14 mouse cellular contexts compared by ENCODE assay signal in the genomic region with DNA sequence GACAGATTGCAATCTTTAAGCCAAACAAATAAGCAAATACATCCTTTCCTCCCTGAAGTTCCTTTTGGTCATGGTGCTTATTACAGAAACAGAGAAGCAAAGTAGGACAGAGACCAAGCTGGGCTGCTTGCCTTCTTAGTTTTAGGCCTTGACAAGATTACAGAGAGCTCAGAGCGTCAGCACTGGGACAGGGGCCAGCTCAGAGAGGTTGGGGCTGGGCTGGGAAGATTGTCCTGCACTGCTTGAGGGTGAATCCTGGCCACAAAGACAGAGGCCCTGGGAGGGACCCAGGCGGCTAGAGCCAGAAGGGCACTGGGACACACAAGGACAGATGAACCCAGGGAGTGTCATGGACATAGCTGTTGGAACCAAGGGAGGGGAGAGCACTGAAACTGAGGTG. TPM values are rescaled to one million over a fixed set of nuclear protein-coding genes. Genes with fewer than 3 reads are reported as not detected.
DNase-seq lines count a peak whose midpoint lies in the region; ATAC-seq lines count a peak whose summit lies in the region.
"Had no signal": no experiment of that assay in that cellular context is flagged by ENCODE, and none has a peak within 500 bp of the region (broad histone marks: within the 10 kb centered on the region; RNA-seq: fewer than 3 reads in every experiment).

No protein-coding gene starts in this region.

- H3K9me3 ChIP-seq in kidney, embryonic 16.5 days (ENCODE audit: low read length): no peaks in the 10 kb centered on the region
- H3K9me3 ChIP-seq: limb, embryonic 15.5 days had no signal

- intact Hi-C loops in left cerebral cortex, postnatal 25 days (cut with DNase I): no loop called here

- 61% methylated on average over 2 of the region's 2 CpGs for WGBS in kidney, embryonic 16.5 days

- no peak for ATAC-seq in kidney, embryonic 16.5 days (ENCODE audit: low FRiP score, low TSS enrichment)
- ATAC-seq in erythroid progenitor cell, adult 5-6 weeks (replicated peaks; ENCODE audit: low FRiP score, poor library complexity, severe bottlenecking): no peak

- peak; percentile 72 for DNase-seq in kidney, postnatal 10 days
- peak; percentile 91 to 95 for DNase-seq in adrenal gland, adult (ENCODE audit: inconsistent age in 2 of 2, low spot score in 1 of 2)
- DNase-seq in gastrocnemius, adult 8-10 months (ENCODE audit: low spot score in 2 of 2): peak; percentile 28 to 36
- peak; percentile 33 for DNase-seq in lung, postnatal 14 days
- no peak for DNase-seq in left cerebral cortex, postnatal 25 days (ENCODE audit: low spot score in 2 of 2)
- DNase-seq in right cerebral cortex, adult 18-20 months: no peak
- DNase-seq: cerebellum, adult 2 months; thymus, adult 18-20 months had no signal

- H3K4me2 ChIP-seq in kidney, embryonic 16.5 days (replicated peaks; ENCODE audit: low read depth, low read length): no peak overlapping the region
- H3K4me2 ChIP-seq: limb, embryonic 15.5 days; midbrain, embryonic 11.5 days had no signal

- H3K4me3 ChIP-seq in kidney, embryonic 16.5 days (ENCODE audit: low read length): no peak overlapping the region
- H3K4me3 ChIP-seq: layer of hippocampus, adult 2 months; limb, embryonic 15.5 days had no signal

- no peaks in the 10 kb centered on the region for H3K36me3 ChIP-seq in kidney, embryonic 16.5 days (ENCODE audit: insufficient read depth, low read length)
- H3K36me3 ChIP-seq: limb, embryonic 15.5 days had no signal

- no peak overlapping the region for H3K9ac ChIP-seq in kidney, embryonic 16.5 days (replicated peaks; ENCODE audit: low read length)
- H3K9ac ChIP-seq: limb, embryonic 15.5 days had no signal

- H3K27me3 ChIP-seq in kidney, embryonic 16.5 days (ENCODE audit: insufficient read depth, low read length): no peaks in the 10 kb centered on the region
- H3K27me3 ChIP-seq: limb, embryonic 15.5 days had no signal

- no peaks in the 10 kb centered on the region for H3K4me1 ChIP-seq in kidney, embryonic 16.5 days (ENCODE audit: insufficient read depth, low read length)
- H3K4me1 ChIP-seq: limb, embryonic 15.5 days had no signal

- no peak overlapping the region for H3K27ac ChIP-seq in kidney, embryonic 16.5 days (ENCODE audit: low read length)
- H3K27ac ChIP-seq: layer of hippocampus, adult 2 months; limb, embryonic 15.5 days had no signal

RNA-seq across cellular contexts. Expression of gene Adamts7, which starts 17.1 kb away (rescaled TPM):
- polyA plus RNA-seq in kidney, embryonic 16.5 days (2015; fragmentation: Nextera tagmentation; extraction: Ambion mirVana): 16.5 and 17.5 TPM in 2 replicates
- total RNA-seq in gastrocnemius, adult 8-10 months (2022): under 1 TPM; 0.29 to 0.56 (median 0.43) TPM
- total RNA-seq in left cerebral cortex, postnatal 25 days (2021): under 1 TPM; 0.23 to 0.30 TPM
- not detected in 2 replicates for total RNA-seq in erythroid progenitor cell, adult 5-6 weeks (2015; ENCODE audit: low replicate concordance)
- not detected in 2 replicates for total RNA-seq in erythroid progenitor cell, adult 5-6 weeks (2017; ENCODE audit: low replicate concordance)
- total RNA-seq: neutrophil, adult 5-6 weeks had no signal

RNA-seq across cellular contexts. Expression of gene Morf4l1, which starts 31.2 kb away (rescaled TPM):
- 444 and 471 TPM in 2 replicates for polyA plus RNA-seq in kidney, embryonic 16.5 days (2015; fragmentation: Nextera tagmentation; extraction: Ambion mirVana)
- total RNA-seq in gastrocnemius, adult 8-10 months (2022): 100 to 1,000 TPM; 196 to 235 (median 212) TPM
- 100 to 1,000 TPM; 411 to 422 TPM for total RNA-seq in left cerebral cortex, postnatal 25 days (2021)
- total RNA-seq in erythroid progenitor cell, adult 5-6 weeks (2015; ENCODE audit: low replicate concordance): 188 and 231 TPM in 2 replicates
- total RNA-seq in erythroid progenitor cell, adult 5-6 weeks (2017; ENCODE audit: low replicate concordance): 144 and 175 TPM in 2 replicates

Comparison
In these comparisons a context has a peak if more than half of its experiments do, and no peak if none do; other contexts are left out.
1. DNase-seq: peak in kidney, postnatal 10 days (single experiment), adrenal gland, adult (2 of 2), gastrocnemius, adult 8-10 months (2 of 2) and lung, postnatal 14 days (single experiment); none in left cerebral cortex, postnatal 25 days (0 of 2) and right cerebral cortex, adult 18-20 months (single experiment).